Mouse (Mus musculus) intestine, postnatal 0 days (tissue): Measurements from ENCODE around the gene Kat6b. TPM values are rescaled to one million over a fixed set of nuclear protein-coding genes. Genes with fewer than 3 reads are reported as not detected.

Experiments used
- ATAC-seq: fragments of 200-750 bp; cut with Nextera tagmentation; 2 replicates; pipeline ENCODE4 v1.8.0; 2017; ENCODE audit warnings: mild to moderate bottlenecking, moderate TSS enrichment, moderate library complexity
- H3K27ac ChIP-seq: fragments of 300-500 bp; sonication (generic); 2 replicates; pipeline ENCODE4 v1.5.1; 2014; ENCODE audit warnings: mild to moderate bottlenecking, low read depth, low read length, moderate library complexity
- H3K27me3 ChIP-seq: fragments of 300-500 bp; sonication (generic); replicated peaks from 2 replicates; pipeline ENCODE4 v1.6.1; 2014; ENCODE audit warnings: low read length, mixed read lengths; ENCODE audit not compliant: control insufficient read depth, insufficient read depth
- H3K36me3 ChIP-seq: fragments of 300-500 bp; sonication (generic); 2 replicates; pipeline ENCODE4 v1.6.1; 2014; ENCODE audit warnings: mild to moderate bottlenecking, moderate library complexity; ENCODE audit not compliant: control insufficient read depth, insufficient read depth
- H3K4me1 ChIP-seq: fragments of 300-500 bp; sonication (generic); replicated peaks from 2 replicates; pipeline ENCODE4 v1.6.1; 2014; ENCODE audit warnings: antibody characterized with exemption, low read length, mixed read lengths; ENCODE audit not compliant: control insufficient read depth, insufficient read depth
- H3K4me2 ChIP-seq: fragments of 300-500 bp; sonication (generic); replicated peaks from 2 replicates; pipeline ENCODE4 v1.6.1; 2014; ENCODE audit warnings: low read depth, mild to moderate bottlenecking, moderate library complexity
- H3K4me3 ChIP-seq: fragments of 300-500 bp; sonication (generic); 2 replicates; pipeline ENCODE4 v1.5.1; 2014; ENCODE audit warnings: low read depth, low read length
- H3K9ac ChIP-seq: fragments of 300-500 bp; sonication (generic); 2 replicates; pipeline ENCODE4 v1.6.1; 2014; ENCODE audit warnings: mild to moderate bottlenecking, low read depth, low read length
- H3K9me3 ChIP-seq: fragments of 300-500 bp; sonication (generic); 2 replicates; pipeline ENCODE4 v1.6.1; 2016; ENCODE audit warnings: mixed run types; ENCODE audit not compliant: control insufficient read depth
- CTCF ChIP-seq: sonication (generic); IDR thresholded peaks from 2 replicates; pipeline ENCODE4 v1.5.1; 2016; ENCODE audit warnings: low read depth, mild to moderate bottlenecking, control low read depth, antibody characterized with exemption, moderate library complexity
- WGBS: fragments of 180-500 bp; shearing (Covaris S2); extraction: QIAGEN DNeasy Blood & Tissue Kit; methylation state at CpG from one replicate; pipeline ENCODE4 v1.1.7; 2014; 5-methylcytosine and 5-hydroxymethylcytosine counted together
- polyA plus RNA-seq: library from polyadenylated mRNA; unstranded; fragments of >200 nt; fragmentation: Nextera tagmentation; extraction: Ambion mirVana; gene quantifications from 2 replicates; pipeline ENCODE4 v1.2.1, GENCODE M21; 2015

Kat6b gene
- polyA plus RNA-seq, 1 experiment from 2014 or later: 4.8 TPM

DNA sequence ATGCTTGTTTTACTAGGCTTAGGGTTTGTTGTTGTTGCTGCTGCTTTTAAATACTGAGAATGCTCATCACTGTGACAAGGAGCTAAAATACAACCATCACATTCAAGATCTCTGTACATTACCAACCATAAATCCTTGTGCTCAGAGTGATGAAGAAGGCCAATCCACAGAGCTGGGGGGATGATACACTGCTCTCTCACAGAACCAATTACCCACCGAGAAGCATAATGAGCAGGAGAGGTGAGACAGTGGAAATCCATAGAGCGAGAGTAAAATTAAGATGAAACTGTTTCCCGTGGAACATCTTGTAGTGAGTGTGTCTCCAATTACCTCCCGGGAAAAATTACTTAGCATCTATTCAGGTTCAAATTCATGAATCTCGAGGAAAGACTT, 118.9 kb downstream of the Kat6b start:
- Histone ChIP-seq H3K36me3 (no peaks in the 10 kb centered on the region), H3K9ac (no peak overlapping the region), H3K4me1 (0 out of 2 replicates have a peak, but pooled peaks cover 5% of the 10 kb centered on the region), H3K27me3 (no peaks in the 10 kb centered on the region), H3K4me3 (no peak overlapping the region), H3K9me3 (no peaks in the 10 kb centered on the region), H3K27ac (no peak overlapping the region), H3K4me2 (no peak overlapping the region)
- no peak for ATAC-seq
- WGBS: 84% methylated on average over 5 of the region's 5 CpGs
- no peak for TF ChIP-seq CTCF

DNA sequence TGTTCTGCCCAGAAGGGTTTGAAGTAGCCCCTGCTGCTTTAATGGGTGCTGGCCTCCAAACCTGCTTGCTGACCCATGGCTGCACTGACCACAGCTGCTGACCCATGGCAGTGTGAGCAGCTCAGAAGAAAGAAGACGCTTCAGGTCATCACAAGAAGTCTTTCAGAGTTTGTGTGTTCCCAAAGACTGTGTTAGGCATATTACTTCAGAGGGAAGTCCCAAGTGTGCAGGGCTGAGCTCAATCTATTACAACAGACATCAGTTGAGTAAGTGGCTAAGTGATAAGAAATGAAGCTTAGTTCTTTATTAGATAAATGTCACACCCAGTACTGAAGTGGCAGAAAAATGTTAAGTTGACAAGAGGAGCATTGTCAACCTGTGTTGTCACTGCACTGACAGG, 119.4 kb downstream of the Kat6b start:
- no peak for ATAC-seq
- H3K36me3 ChIP-seq: no peaks in the 10 kb centered on the region
- no peak overlapping the region for H3K9ac ChIP-seq
- 0 out of 2 replicates have a peak, but pooled peaks cover 5% of the 10 kb centered on the region for H3K4me1 ChIP-seq
- 67% methylated on average over 1 of the region's 1 CpGs for WGBS
- no peaks in the 10 kb centered on the region for H3K27me3 ChIP-seq
- no peak for TF ChIP-seq CTCF
- no peak overlapping the region for H3K27ac ChIP-seq
- H3K9me3 ChIP-seq: no peaks in the 10 kb centered on the region
- H3K4me2 ChIP-seq: no peak overlapping the region
- no peak overlapping the region for H3K4me3 ChIP-seq

DNA sequence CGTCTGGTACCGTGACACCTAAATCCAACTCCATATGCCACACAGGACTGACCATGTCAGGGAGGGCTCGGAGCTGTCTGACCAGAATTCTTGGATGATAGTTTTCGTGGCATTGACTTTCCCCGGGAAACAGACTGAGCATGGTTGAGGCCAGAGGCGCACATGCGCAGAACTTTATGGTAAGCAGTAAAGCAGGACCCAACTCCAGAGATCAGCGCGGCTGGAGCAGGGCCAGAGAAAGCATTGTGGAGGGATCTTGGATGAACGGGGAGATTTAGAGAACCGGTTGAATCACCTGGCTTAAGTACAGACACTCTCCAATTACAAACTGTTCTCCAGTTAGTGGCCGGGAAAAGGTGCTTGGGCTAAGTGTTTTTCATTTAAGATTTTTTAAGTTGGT, 120.9 kb downstream of the Kat6b start:
- Histone ChIP-seq H3K9me3 (no peaks in the 10 kb centered on the region), H3K9ac (no peak overlapping the region)
- TF ChIP-seq CTCF: no peak

DNA sequence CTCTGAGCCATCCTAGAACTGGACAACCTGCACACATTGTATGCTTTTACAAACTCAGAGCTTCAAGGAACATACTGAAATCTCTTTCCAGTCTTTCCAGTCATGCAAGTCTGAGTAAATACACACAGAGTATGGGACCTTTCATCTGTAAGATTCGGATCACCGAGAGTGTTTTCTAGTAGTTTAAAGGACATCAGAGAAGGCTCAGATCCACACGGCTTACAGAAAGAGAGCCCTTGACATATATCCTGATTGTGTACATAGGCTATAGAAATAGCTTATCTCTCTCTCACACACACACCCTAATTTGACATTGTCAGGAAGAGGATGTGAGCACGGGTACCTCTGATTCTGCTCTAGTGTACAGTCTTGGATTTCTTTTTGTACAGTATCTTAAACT, 121.7 kb downstream of the Kat6b start:
- WGBS: 31% methylated on average over 4 of the region's 4 CpGs
- no peak overlapping the region for H3K4me3 ChIP-seq
- H3K4me1 ChIP-seq: 0 out of 2 replicates have a peak, but pooled peaks cover 4% of the 10 kb centered on the region
- no peak for ATAC-seq
- H3K27ac ChIP-seq: no peak overlapping the region
- no peaks in the 10 kb centered on the region for H3K36me3 ChIP-seq
- H3K27me3 ChIP-seq: no peaks in the 10 kb centered on the region
- H3K9ac ChIP-seq: no peak overlapping the region
- H3K4me2 ChIP-seq: no peak overlapping the region
- no peak for TF ChIP-seq CTCF
- H3K9me3 ChIP-seq: no peaks in the 10 kb centered on the region

More for the DNA sequence above, 120.9 kb downstream of the Kat6b start:
- 63% methylated on average over 12 of the region's 12 CpGs for WGBS
- no peak overlapping the region for H3K27ac ChIP-seq
- no peaks in the 10 kb centered on the region for H3K36me3 ChIP-seq
- ATAC-seq: no peak
- 0 out of 2 replicates have a peak, but pooled peaks cover 5% of the 10 kb centered on the region for H3K4me1 ChIP-seq
- no peak overlapping the region for H3K4me3 ChIP-seq
- H3K4me2 ChIP-seq: no peak overlapping the region
- no peaks in the 10 kb centered on the region for H3K27me3 ChIP-seq

DNA sequence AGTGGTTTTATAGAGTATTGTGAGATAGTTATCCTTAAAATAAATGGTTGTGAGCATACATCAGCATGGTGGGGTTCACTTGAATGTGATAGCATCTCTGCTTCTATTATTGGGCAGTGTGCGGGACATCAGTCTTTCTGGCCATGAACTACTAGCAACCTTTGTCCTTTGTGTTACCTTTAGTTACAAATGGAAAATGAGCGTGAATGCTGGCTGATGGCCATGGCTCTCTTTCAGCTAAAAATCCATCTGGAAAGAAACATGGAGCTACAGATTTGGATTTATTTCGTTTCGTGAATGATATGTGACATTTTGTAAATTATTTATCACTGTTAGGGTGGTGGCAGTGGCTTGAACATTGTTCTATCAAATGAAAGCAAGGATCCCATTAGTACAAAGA, 126.5 kb downstream of the Kat6b start:
- ATAC-seq: no peak
- Histone ChIP-seq H3K9me3 (no peaks in the 10 kb centered on the region), H3K4me3 (no peak overlapping the region), H3K9ac (no peak overlapping the region), H3K4me1 (no peaks in the 10 kb centered on the region), H3K27me3 (no peaks in the 10 kb centered on the region), H3K36me3 (no peaks in the 10 kb centered on the region), H3K27ac (no peak overlapping the region), H3K4me2 (no peak overlapping the region)
- no peak for TF ChIP-seq CTCF
- WGBS: 64% methylated on average over 4 of the region's 4 CpGs

DNA sequence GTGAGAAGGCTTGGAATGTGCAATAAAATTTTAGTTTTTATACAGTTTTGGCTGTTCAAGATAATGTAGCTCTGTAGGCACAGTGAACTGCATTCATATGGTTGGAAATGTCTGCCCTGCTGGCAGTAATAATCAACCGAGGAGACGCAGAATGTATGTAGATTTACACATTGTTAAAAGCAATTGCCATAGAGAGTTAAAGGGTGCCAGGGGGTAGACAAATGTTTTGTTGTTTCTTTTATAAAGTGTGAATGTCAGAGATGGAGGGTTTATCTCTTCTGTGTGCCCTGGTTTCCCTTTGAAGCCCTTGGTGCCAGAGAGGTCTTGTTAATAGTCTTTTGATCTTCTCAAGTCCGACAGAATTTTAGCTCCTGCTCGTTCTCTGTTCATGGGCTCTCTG, 127.7 kb downstream of the Kat6b start:
- H3K4me2 ChIP-seq: no peak overlapping the region
- H3K4me3 ChIP-seq: no peak overlapping the region
- ATAC-seq: no peak
- H3K27me3 ChIP-seq: no peaks in the 10 kb centered on the region
- H3K9ac ChIP-seq: no peak overlapping the region
- WGBS: 64% methylated on average over 4 of the region's 4 CpGs
- TF ChIP-seq CTCF: no peak
- 0 out of 2 replicates have a peak, but pooled peaks cover 3% of the 10 kb centered on the region for H3K36me3 ChIP-seq
- no peaks in the 10 kb centered on the region for H3K9me3 ChIP-seq
- no peak overlapping the region for H3K27ac ChIP-seq
- H3K4me1 ChIP-seq: no peaks in the 10 kb centered on the region

DNA sequence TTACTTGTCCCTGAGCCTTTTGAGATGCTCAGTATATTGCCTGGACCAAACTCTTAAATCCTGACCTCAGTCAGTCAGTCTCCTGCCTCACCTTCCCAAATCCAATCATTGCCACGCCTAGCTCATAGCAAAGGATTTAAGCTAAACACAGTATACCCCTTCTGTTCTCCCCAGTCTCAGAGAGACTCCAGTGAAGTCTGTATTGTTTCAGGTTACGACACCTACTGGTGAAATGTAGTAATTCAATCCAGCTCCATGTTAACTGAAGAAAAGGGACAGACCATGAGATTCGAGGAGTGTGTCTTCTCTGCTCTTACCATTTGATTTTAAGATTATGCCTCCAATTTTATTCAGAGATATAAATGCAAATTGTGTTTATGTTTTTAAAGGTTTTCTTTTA, 129.0 kb downstream of the Kat6b start:
- WGBS: 18% methylated on average over 3 of the region's 3 CpGs
- Histone ChIP-seq H3K4me3 (no peak overlapping the region), H3K27me3 (no peaks in the 10 kb centered on the region), H3K9me3 (no peaks in the 10 kb centered on the region), H3K4me1 (no peaks in the 10 kb centered on the region), H3K9ac (no peak overlapping the region), H3K36me3 (0 out of 2 replicates have a peak, but pooled peaks cover 7% of the 10 kb centered on the region), H3K4me2 (no peak overlapping the region), H3K27ac (no peak overlapping the region)
- TF ChIP-seq CTCF: peak; percentile 84
- ATAC-seq: no peak
